Mouse (Mus musculus) neural tube, embryonic 11.5 days (tissue): Measurements from ENCODE around the gene Fgf22. TPM values are rescaled to one million over a fixed set of nuclear protein-coding genes. Genes with fewer than 3 reads are reported as not detected.
A peak's percentile ranks its signal among the peaks of the same experiment; 100 is the strongest.

Source experiments
- ATAC-seq: fragments of 200-750 bp; cut with Nextera tagmentation; 2 replicates; pipeline ENCODE4 v1.8.0; 2017; ENCODE audit warnings: moderate number of reproducible peaks, mild to moderate bottlenecking, moderate TSS enrichment, moderate library complexity; ENCODE audit not compliant: insufficient read depth, low FRiP score, low TSS enrichment
- DNase-seq: peaks from one replicate; pipeline ENCODE4 v3.0.0-alpha.2; 2015; ENCODE audit warnings: low spot score
- H3K27ac ChIP-seq: fragments of 300-500 bp; sonication (generic); 2 replicates; pipeline ENCODE4 v1.5.1; 2014; ENCODE audit warnings: low read depth, mild to moderate bottlenecking, low read length
- H3K27me3 ChIP-seq: fragments of 300-500 bp; sonication (generic); 2 replicates; pipeline ENCODE4 v1.6.1; 2014; ENCODE audit warnings: mild to moderate bottlenecking, low read length, mixed read lengths; ENCODE audit not compliant: control insufficient read depth, insufficient read depth
- H3K36me3 ChIP-seq: fragments of 300-500 bp; sonication (generic); 2 replicates; pipeline ENCODE4 v1.6.1; 2014; ENCODE audit warnings: mild to moderate bottlenecking, low read length, moderate library complexity, mixed read lengths; ENCODE audit not compliant: control insufficient read depth, insufficient read depth
- H3K4me1 ChIP-seq: fragments of 300-500 bp; sonication (generic); 2 replicates; pipeline ENCODE4 v1.6.1; 2014; ENCODE audit warnings: low read length, mixed read lengths; ENCODE audit not compliant: control insufficient read depth, insufficient read depth
- H3K4me2 ChIP-seq: fragments of 300-500 bp; sonication (generic); 2 replicates; pipeline ENCODE4 v1.6.1; 2014; ENCODE audit warnings: low read depth, mild to moderate bottlenecking, moderate library complexity
- H3K4me3 ChIP-seq: fragments of 300-500 bp; sonication (generic); 2 replicates; pipeline ENCODE4 v1.5.1; 2014; ENCODE audit warnings: low read depth, low read length
- H3K9ac ChIP-seq: fragments of 300-500 bp; sonication (generic); 2 replicates; pipeline ENCODE4 v1.6.1; 2014; ENCODE audit warnings: mild to moderate bottlenecking, low read length
- H3K9me3 ChIP-seq: fragments of 300-500 bp; sonication (generic); 2 replicates; pipeline ENCODE4 v1.6.1; 2016; ENCODE audit warnings: low read length; ENCODE audit not compliant: control insufficient read depth
- WGBS: fragments of 180-500 bp; shearing (Covaris S2); extraction: QIAGEN DNeasy Blood & Tissue Kit; methylation state at CpG from one replicate; pipeline ENCODE4 v1.1.7; 2014; 5-methylcytosine and 5-hydroxymethylcytosine counted together
- polyA plus RNA-seq: library from polyadenylated mRNA; unstranded; fragments of >200 nt; fragmentation: Nextera tagmentation; extraction: Ambion mirVana; gene quantifications from 2 replicates; pipeline ENCODE4 v1.2.1, GENCODE M21; 2014

The Fgf22 gene
- polyA plus RNA-seq, 1 experiment from 2014 or later, result 0.20 TPM

DNA sequence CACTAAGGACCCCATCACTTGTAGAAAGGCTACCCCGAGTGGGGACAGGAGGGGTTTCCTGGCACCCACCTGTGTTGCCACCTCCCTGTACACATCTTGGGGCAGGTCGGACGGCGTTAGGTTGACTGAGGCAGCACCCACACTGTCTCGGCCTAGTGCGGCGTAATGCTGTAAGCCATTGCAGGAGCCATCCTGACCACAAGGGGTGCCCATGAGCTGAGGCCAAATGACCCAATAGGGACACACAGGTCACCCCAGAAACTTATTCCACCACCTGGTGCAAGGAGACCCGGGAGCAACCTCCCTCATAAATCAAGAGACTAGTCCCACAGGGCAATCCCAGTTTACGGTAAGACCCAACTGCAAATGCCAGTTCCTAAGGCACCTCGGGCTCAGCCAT is 16.6 kb upstream of the Fgf22 start:
- Histone ChIP-seq H3K27me3 (peaks cover 3% of the 10 kb centered on the region; the same call in 1 of the 2 replicates), H3K4me1 (no peaks in the 10 kb centered on the region), H3K9ac (no peak overlapping the region), H3K4me3 (no peak overlapping the region), H3K27ac (no peak overlapping the region), H3K36me3 (peaks cover 59% of the 10 kb centered on the region), H3K4me2 (no peak overlapping the region), H3K9me3 (peaks cover 13% of the 10 kb centered on the region; the same call in 1 of the 2 replicates)
- ATAC-seq (no peak), DNase-seq (peak; percentile 48)
- 89% methylated on average over 10 of the region's 10 CpGs for WGBS

DNA sequence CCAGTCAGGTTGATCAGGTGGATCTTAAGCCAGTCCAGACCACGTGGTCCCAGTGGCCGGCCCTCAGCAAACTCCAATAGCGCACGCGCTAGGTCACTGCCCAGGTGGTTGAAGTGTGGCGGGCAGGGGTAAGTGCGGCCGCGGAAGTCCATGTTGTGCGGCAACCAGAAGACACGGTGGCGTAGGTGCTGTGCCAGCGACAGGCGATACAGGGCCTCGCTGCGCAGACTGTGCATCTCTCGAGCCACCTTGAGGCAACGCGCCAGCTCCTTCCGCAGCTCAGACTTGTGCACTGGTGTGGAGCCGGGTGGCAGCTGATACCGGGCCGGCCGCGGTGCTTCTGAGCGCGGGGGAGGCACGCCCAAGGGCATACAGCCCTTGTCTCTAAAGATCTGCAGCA is 15.6 kb upstream of the Fgf22 start:
- 95% methylated on average over 27 of the region's 28 CpGs for WGBS
- peaks cover 61% of the 10 kb centered on the region for H3K36me3 ChIP-seq
- no peak for DNase-seq
- H3K27me3 ChIP-seq, result peaks cover 3% of the 10 kb centered on the region; the same call in 1 of the 2 replicates
- H3K4me2 ChIP-seq, result no peak overlapping the region
- H3K4me1 ChIP-seq, result no peaks in the 10 kb centered on the region
- H3K9ac ChIP-seq, result no peak overlapping the region
- H3K9me3 ChIP-seq, result peaks cover 13% of the 10 kb centered on the region; the same call in 1 of the 2 replicates
- no peak overlapping the region for H3K27ac ChIP-seq
- ATAC-seq, result no peak
- H3K4me3 ChIP-seq, result no peak overlapping the region

DNA sequence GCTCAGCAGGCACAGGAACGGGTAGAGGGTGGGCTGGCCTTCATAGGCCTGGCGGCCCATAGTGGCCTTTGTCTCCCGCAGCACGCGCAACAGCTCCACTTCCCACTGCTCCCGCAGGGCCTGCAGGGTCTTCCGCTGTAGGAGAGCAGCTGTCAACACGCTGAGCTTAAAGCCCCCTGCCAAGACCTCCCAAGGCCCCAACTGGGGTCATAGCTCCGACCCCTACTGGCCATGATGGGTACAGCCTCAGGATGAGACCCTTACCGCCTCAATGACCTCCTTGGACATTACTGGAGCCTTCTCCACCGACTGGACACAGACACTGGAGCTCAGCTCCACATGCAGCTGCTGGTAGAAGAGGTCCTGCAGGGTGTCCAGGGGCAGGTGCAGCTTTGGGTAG is 14.0 kb upstream of the Fgf22 start:
- DNase-seq, result peak; percentile 28
- H3K4me2 ChIP-seq, result no peak overlapping the region
- H3K9ac ChIP-seq, result no peak overlapping the region
- peaks cover 59% of the 10 kb centered on the region for H3K36me3 ChIP-seq
- no peak for ATAC-seq
- H3K27ac ChIP-seq, result no peak overlapping the region
- H3K4me3 ChIP-seq, result no peak overlapping the region
- peaks cover 3% of the 10 kb centered on the region; the same call in 1 of the 2 replicates for H3K4me1 ChIP-seq
- no peaks in the 10 kb centered on the region for H3K27me3 ChIP-seq
- H3K9me3 ChIP-seq, result peaks cover 13% of the 10 kb centered on the region; the same call in 1 of the 2 replicates
- 68% methylated on average over 11 of the region's 11 CpGs for WGBS

DNA sequence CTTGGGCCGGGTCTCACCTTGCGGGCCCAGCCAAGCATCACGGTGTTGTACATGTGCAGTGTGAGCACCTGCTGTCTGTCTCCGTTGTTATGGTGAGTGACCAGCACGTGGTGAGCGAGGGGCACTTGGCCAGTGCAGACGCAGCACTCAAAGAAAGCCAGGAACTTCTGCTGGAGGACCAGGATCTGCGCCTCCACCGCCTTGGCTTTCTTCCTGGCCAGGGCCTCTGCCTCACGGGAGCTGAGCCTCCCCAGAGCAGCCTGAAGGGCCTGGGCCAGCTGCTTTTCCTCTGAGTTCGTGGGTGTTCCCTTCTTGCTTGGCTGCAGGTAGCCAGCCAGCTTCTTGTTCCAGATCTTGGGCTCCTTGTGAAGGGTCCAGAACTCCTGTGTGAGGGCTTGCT is 11.7 kb upstream of the Fgf22 start:
- no peaks in the 10 kb centered on the region for H3K27me3 ChIP-seq
- 90% methylated on average over 11 of the region's 11 CpGs for WGBS
- H3K36me3 ChIP-seq, result peaks cover 38% of the 10 kb centered on the region
- H3K4me3 ChIP-seq, result no peak overlapping the region
- peaks cover 13% of the 10 kb centered on the region; the same call in 1 of the 2 replicates for H3K9me3 ChIP-seq
- H3K27ac ChIP-seq, result no peak overlapping the region
- H3K4me2 ChIP-seq, result no peak overlapping the region
- DNase-seq, result no peak
- H3K4me1 ChIP-seq, result peaks cover 3% of the 10 kb centered on the region; the same call in 1 of the 2 replicates
- no peak for ATAC-seq
- no peak overlapping the region for H3K9ac ChIP-seq

DNA sequence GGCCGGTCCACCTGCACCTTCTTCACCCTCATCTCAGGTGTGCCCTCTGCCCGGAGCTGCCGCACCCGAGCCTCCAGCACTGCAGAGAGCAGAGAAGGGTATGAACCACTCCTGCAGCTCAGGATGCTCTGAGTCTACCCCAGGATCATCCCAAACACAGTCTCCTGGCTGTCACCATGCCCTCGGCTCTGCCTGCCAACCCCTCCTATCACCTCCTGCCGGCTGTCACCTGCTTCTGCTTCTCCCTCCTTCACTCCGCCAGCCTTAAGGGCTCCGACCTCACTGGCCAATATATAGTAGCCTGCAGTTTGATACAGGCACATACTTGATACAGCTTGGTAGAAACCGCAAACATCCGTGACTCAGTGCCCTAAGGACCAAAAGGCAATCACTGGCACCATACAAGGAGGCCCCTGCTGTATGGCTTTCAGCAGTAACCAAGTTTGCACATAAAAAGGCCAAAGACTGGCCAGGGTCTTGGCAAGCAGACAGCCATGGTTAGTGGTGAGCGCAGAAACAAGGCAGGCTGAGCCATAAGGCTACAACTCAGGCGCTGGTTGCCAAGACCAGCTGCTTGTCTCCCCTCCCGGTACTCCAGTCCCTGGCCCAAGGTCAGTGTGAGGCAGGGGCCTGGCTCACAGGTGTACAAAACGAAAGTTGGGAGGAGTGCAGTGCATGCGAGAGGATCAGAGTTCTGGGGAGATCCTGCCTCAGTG is 11.1 kb upstream of the Fgf22 start:
- Histone ChIP-seq H3K9me3 (peaks cover 10% of the 10 kb centered on the region; the same call in 1 of the 2 replicates), H3K9ac (no peak overlapping the region), H3K27me3 (no peaks in the 10 kb centered on the region), H3K4me1 (peaks cover 3% of the 10 kb centered on the region; the same call in 1 of the 2 replicates), H3K4me2 (no peak overlapping the region), H3K27ac (no peak overlapping the region), H3K36me3 (peaks cover 31% of the 10 kb centered on the region), H3K4me3 (no peak overlapping the region)
- DNase-seq (no peak), ATAC-seq (no peak)
- WGBS, result 95% methylated on average over 15 of the region's 15 CpGs

DNA sequence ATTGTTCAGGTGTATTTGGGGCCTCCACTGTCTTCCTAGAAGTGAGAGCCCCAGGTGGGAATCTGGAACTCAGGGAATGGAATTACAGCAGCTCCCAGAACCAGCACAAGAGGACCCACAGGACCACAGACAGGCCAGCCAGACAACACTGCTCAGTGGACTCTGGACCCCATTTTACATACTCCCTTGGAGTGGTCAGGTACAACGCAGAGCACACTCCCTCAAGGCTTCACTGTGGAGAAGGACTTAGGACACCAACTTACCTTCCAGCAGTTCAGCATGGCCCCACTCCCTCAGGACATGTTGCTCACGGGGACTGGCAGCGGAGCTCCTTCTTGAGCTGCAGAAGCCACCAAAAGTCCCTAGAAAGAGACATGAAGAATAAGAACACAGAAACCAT is 9.5 kb upstream of the Fgf22 start:
- Histone ChIP-seq H3K4me3 (0 out of 2 replicates have a peak overlapping the region, but pooled peaks have one; percentile 60), H3K4me2 (peak overlapping the region; percentile 60), H3K27ac (no peak overlapping the region), H3K4me1 (peaks cover 3% of the 10 kb centered on the region; the same call in 1 of the 2 replicates), H3K9me3 (no peaks in the 10 kb centered on the region), H3K27me3 (no peaks in the 10 kb centered on the region), H3K36me3 (peaks cover 16% of the 10 kb centered on the region), H3K9ac (no peak overlapping the region)
- 96% methylated on average over 3 of the region's 3 CpGs for WGBS
- ATAC-seq (no peak), DNase-seq (no peak)

DNA sequence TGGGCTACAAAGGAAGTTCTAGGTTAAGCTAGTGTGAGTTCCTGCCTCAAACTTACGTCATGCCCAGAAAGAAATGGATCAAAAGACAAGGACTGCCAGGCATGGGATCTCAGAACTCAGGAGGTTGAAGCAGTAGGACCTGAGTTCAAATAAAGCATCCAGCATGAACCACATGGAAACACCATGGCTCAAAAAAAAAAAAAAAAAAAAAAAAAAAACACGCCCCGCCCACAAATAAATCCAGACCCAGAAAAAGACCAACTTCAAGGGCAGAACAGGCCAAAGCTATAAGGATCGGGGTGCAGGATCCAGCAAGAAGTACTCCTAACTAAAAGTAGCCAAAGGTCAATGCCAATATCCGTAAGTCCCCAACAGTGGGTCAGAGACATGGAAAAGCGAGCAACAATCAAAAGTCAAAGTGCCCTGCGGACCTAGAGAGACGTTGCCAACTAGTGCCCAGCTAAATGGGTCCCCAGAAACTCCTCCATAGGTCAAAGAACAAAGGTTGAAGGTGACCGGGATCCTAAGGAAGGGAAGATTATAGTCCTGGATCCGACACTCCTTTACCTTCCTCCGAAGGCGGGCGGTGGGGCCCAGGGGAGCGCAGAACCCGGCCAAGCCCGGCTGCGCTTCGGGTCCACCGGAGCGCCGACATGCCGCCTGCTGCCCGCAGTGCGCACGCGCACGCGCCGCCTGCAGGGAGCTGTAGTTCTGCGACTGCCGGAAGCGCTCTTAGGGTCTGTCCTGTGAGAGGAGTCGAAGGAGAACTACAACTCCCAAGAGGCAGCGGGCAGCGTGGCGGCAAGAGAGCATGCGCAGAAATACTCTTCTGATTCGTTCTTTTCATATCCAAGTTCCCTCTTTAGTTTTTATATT is 8.7 kb upstream of the Fgf22 start, which contains the start of gene Polrmt:
Polrmt (minus strand) TSS at position 684 of the 876 bp plus-strand sequence.
- WGBS, result 4% methylated on average over 38 of the region's 38 CpGs
- Histone ChIP-seq H3K4me2 (peak within 1 kb of the TSS; percentile 60), H3K4me1 (peaks cover 3% of the 10 kb centered on the region; the same call in 1 of the 2 replicates), H3K27ac (no peak within 1 kb of the TSS), H3K36me3 (peaks cover 9% of the 10 kb centered on the region), H3K27me3 (no peaks in the 10 kb centered on the region), H3K9ac (peak within 1 kb of the TSS; percentile 41), H3K4me3 (peak within 1 kb of the TSS; percentile 60), H3K9me3 (no peaks in the 10 kb centered on the region)
- DNase-seq (peak; percentile 96), ATAC-seq (peak; percentile 93)

DNA sequence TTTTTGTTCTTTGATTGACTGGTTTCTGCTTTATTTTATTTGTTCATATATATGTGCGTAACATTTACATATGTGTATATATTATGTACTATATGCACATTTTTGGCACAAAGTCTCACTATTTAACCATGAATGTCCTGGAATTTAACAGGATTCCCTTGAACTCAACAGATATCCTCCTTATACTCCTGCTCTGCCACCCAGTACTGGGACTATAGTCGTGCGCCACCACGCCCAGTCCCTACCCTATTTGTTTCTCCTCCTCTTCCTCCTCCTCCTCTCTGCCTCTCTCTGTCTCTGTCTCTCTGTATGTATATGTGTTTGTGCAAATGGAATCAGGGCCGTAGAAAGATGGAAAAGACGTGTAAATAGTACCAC is 8.1 kb upstream of the Fgf22 start:
- 24% methylated on average over 6 of the region's 6 CpGs for WGBS
- no peak overlapping the region; the same call in 1 of the 2 replicates for H3K9ac ChIP-seq
- H3K9me3 ChIP-seq, result no peaks in the 10 kb centered on the region
- H3K36me3 ChIP-seq, result peaks cover 4% of the 10 kb centered on the region
- no peak overlapping the region for H3K27ac ChIP-seq
- no peaks in the 10 kb centered on the region for H3K27me3 ChIP-seq
- peaks cover 3% of the 10 kb centered on the region; the same call in 1 of the 2 replicates for H3K4me1 ChIP-seq
- ATAC-seq, result peak; percentile 58
- no peak overlapping the region; the same call in 1 of the 2 replicates for H3K4me3 ChIP-seq
- peak overlapping the region; percentile 60 for H3K4me2 ChIP-seq
- no peak for DNase-seq
